Mouse (Mus musculus): ENCODE data around the gene Ier2.
A peak's percentile ranks its signal among the peaks of the same experiment; 100 is the strongest.

The Ier2 gene

GRCm38 (mm10) chr8:84662581-84663065, at the start of gene Ier2:
Ier2 (minus strand) TSS chr8:84662852.
- DNase-seq (ENCODE audit: low read depth in 2 of 2, low spot score in 2 of 2) = peak; percentile 91

GRCm38 (mm10) chr8:84711933-84712758, 49.5 kb upstream of the Ier2 start:
- DNase-seq (ENCODE audit: low read depth in 2 of 2, low spot score in 2 of 2) = no peak

- no peak for DNase-seq (ENCODE audit: low read depth in 2 of 2, low spot score in 2 of 2)
Measured at GRCm38 (mm10) chr8:84711312-84711711, 48.7 kb upstream of the Ier2 start.

- DNase-seq (ENCODE audit: low read depth in 2 of 2, low spot score in 2 of 2) = no peak
Measured at GRCm38 (mm10) chr8:84709931-84710330, 47.3 kb upstream of the Ier2 start.

DNA sequence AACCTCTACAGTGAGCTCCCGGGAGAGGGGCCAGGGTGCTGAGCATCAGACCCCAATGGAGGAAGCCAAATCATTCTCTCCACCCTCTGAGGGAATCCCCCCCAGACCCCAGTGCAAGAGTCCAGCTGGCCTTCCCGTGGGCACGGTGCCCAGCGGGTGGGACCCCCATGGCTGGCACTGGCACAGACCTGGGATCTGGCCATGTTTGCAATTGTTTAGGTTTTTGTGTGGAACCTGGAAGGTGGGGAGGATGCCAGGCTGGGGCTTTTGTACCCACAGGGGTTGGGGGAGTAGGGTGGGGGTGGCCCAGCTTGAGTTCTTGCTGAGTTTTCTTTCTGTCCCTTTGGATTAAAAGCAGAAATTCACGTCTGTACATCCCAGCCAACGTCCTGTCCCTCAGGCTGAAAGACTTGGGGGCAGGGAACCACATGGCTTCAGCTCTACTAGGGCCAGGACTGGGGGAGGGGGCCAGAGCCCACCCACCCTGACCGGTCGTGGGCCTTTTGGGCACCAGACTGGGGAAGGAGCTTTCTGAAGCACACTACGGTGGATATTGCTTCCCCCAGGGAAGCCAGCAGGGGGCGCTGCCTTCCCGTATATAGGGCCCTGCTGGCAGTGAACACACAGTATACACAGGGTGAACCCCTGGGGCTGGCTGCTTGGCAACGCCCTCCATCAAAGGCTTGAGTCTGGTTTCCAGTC, 46.3 kb upstream of the Ier2 start:
- DNase-seq (ENCODE audit: low read depth in 2 of 2, low spot score in 2 of 2) = peak; percentile 80 to 83

GRCm38 (mm10) chr8:84708071-84708541, 45.5 kb upstream of the Ier2 start:
- no peak for DNase-seq (ENCODE audit: low read depth in 2 of 2, low spot score in 2 of 2)

GRCm38 (mm10) chr8:84707267-84707883, 44.7 kb upstream of the Ier2 start:
- no peak for DNase-seq (ENCODE audit: low read depth in 2 of 2, low spot score in 2 of 2)

DNA sequence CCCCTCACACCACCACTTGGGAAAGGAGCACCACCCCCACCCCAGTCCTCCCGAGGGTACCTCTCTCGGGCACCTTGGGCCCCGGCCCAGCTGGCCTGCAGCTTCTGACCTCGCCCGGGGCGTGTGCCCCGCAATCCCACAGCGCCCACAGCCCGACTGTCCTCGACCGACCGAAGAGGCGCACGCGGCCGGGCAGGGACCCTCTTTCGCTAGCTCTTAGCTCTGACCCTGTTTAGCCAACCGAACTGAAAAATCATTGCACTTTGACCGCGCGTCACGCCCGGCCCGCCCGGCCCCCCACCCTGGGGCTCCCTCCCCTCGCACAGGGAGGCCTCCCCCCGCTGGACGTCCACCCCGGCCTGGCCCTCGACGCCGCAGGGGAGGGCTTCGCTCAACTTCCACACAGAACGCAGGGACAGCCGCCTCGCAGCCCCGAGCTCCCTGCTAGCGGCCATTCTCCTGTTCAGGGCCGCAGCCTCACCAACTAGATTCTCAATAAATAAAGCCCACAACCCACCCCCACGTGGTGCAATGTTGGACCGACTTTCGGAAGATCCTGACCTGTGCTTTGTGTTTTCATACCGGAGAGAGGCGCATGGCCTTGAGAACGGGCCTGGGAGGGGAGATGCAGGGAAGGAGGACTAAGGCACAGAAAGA, 44.1 kb upstream of the Ier2 start:
- no peak for DNase-seq (ENCODE audit: low read depth in 2 of 2, low spot score in 2 of 2)

DNA sequence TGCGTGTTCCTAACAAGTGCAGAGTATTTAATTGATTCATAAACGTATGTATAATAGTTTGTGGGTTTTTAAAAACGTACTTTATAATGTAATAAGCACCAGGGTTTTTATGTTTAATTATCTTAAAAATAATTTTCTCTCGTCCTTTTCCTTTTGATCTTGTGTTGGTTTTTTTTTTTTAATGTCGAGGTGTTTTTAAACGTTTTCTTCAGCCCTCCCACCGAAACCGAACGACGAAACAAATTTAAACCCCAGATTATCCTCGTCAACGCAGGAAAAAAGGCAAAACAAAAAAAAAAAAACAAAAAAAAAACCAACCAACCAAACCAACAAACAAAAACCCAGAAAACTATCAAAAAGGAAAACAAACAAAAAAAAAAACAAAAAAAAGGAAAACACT, 43.3 kb upstream of the Ier2 start:
- DNase-seq (ENCODE audit: low read depth in 2 of 2, low spot score in 2 of 2) = no peak

GRCm38 (mm10) chr8:84704867-84705831, 42.5 kb upstream of the Ier2 start:
- no peak for DNase-seq (ENCODE audit: low read depth in 2 of 2, low spot score in 2 of 2)

DNA sequence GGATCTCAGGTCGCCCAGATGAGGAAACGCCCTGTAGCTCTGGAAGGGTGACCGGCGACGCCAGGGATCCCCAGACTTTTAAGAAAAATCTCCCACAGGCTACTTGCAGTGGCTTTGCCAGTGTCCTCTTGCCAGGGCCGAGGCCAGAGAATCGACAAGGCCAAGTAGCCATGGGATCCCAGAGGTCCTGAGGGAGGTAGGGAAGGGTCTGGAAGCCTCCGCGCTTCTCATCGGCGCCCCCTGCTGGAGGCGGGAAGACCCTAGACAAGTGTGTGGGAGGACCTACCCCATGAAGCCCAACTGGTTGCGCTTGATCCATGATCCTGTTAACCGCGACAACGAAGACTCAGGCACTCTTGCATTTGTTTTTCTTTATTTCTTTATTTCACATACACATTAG, 41.7 kb upstream of the Ier2 start:
- peak in 1 of 2 experiments; percentile 70 for DNase-seq (ENCODE audit: low read depth in 2 of 2, low spot score in 2 of 2)

DNA sequence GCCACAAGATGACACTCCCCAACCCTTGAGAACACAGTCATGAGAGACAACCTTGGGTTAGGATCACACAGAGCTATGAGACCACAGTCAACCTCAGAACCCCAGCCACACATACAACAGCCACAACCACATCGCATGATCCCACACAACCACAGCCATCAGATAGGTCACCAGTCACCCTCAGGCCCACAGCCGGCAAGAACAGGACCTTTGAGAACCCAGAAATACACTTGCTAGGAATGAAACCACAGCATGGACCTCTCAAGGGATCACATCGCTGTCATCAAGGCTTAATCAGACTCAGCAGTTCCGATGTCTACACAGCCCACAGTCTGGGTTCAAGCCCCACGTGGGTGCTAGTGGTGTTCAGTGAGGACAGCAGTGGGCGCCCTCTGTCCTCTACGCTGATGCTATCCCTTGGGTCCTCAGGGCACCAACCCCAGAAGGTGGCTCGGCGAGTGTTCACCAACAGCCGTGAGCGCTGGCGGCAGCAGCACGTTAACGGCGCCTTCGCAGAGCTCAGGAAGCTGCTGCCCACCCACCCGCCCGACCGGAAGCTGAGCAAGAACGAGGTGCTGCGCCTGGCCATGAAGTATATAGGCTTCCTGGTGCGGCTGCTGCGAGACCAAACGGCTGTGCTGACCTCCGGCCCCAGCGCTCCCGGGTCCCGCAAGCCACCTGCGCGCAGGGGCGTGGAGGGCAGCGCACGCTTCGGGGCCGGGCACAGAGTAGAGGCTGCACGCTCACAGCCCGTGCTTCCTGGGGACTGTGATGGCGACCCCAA, 41.0 kb upstream of the Ier2 start:
- peak in 1 of 2 experiments; percentile 54 for DNase-seq (ENCODE audit: low read depth in 2 of 2, low spot score in 2 of 2)

- DNase-seq (ENCODE audit: low read depth in 2 of 2, low spot score in 2 of 2) = no peak
Measured at GRCm38 (mm10) chr8:84702963-84703465, 40.4 kb upstream of the Ier2 start.

- no peak for DNase-seq (ENCODE audit: low read depth in 2 of 2, low spot score in 2 of 2)
Measured at GRCm38 (mm10) chr8:84702561-84702960, 39.9 kb upstream of the Ier2 start.

DNA sequence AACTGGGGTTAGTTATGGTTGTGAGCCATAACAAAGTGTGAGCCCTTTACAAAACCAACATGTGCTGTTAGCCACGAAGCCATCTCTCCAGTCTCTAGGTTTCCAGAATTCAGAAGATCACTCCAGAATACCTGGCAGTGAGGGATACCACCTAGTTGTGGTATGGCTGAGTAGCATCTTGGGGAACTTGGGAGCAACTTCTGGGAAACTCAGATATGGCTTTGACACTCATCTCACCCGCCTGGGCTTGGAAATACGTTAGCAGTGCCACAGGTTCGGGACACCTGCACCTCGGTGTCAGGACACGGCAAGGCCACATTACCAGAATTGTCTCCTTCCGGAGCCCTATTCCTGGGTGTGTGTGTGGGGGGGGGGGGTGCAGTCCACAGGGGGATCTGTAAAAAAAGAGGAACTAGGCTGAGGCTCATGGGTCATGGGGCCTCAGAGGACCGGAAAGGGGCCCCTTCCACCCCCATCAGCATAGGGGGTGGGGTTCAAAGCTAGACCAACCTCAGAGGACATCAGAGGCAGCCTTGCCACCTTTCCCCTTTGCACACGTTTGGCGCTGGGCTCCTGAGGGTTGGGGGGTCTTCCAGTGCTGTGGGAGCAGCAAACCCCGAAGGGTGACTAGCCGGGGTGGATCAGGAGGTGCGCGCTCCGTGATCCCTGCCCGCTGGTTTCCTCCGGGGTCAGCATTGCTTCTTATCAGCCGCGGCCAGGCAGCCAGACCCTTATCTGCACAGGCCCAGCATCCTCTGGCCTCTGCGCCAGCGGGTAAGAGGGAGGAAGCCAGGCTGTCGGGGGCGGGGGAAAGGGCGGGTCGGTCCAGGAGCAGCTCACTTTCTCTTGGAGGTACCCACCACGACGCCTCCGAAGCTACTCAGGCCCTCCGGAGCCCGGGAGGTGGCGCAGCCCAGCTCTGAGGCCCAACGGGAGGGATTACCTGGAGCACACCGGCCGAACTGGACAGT, 38.6 kb upstream of the Ier2 start, which contains the start of gene Lyl1:
TSS of gene Lyl1 (plus strand) at position 517 of the 971 bp plus-strand sequence.
- DNase-seq (ENCODE audit: low read depth in 2 of 2, low spot score in 2 of 2) = no peak

DNA sequence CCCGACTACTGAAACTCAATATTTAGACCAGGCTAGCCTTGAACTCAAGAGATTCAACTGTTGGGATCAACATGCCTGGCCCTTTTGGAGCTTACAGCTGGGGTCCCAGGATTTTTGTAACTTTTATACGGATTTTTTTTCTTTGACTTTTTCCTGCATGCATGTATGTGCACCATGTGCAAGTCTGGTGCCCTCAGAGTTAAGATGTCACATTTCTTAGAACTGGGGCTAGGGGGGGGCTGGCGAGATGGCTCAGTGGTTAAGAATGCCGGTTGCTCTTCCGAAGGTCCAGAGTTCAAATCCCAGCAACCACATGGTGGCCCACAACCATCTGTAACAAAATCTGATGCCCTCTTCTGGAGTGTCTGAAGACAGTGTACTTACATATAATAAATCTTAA, 37.9 kb upstream of the Ier2 start:
- DNase-seq (ENCODE audit: low read depth in 2 of 2, low spot score in 2 of 2) = no peak

DNA sequence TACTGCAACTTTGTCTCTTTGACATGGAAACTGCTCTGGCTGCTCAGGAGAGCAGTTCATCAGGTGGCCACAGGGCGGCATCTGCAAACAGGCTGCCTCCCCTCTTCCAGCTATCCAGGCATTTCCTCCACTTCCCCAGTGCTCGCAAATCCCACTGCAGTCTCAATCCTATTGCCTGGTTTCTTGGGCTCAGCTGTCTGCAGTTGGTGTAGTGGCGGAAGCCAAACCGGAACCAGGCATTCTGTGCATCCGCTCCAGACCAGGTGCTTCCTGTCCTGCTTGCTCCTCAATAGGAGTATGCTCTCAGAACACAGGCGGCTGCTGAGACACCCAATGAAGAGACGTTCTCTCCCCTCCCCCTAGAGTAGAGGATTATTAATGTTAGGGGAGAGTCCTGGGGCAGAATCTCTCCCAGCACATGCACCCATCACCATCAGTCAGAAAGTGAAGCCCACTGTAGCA, 37.2 kb upstream of the Ier2 start:
- no peak for DNase-seq (ENCODE audit: low read depth in 2 of 2, low spot score in 2 of 2)

DNA sequence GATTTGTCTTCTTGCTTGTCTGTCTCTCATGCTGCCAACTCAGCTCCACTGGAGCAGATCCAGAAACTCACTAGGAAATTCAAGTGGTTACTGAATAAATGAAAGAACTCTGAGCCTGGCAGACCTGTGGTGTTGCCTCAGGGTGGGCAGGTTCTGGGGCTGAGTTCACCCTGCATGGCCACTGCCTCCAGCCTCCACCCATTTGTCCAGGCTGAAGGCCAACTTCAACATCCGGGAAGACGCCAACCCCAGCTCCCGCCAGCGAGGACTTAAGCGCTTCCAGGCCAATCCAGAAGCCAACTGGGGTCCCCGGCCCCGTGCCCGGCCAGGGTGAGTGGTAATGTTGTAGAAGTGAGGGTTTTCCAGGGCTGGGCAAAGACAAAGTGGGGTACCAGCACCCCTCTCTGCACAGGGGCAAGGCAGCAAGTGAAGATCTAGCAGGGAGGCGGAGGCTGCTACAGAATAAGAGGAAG, 36.3 kb upstream of the Ier2 start:
- no peak for DNase-seq (ENCODE audit: low read depth in 2 of 2, low spot score in 2 of 2)
